Mouse (Mus musculus) intestine, embryonic 16.5 days (tissue): ENCODE data around the gene Sipa1l3. TPM values are rescaled to one million over a fixed set of nuclear protein-coding genes. Genes with fewer than 3 reads are reported as not detected.

ENCODE experiments used
- ATAC-seq: fragments of 200-750 bp; cut with Nextera tagmentation; 2 replicates; pipeline ENCODE4 v1.8.0; 2017; ENCODE audit warnings: moderate TSS enrichment, moderate library complexity
- H3K27ac ChIP-seq: fragments of 300-500 bp; sonication (generic); 2 replicates; pipeline ENCODE4 v1.5.1; 2014; ENCODE audit warnings: mild to moderate bottlenecking, low read length
- H3K27me3 ChIP-seq: fragments of 300-500 bp; sonication (generic); replicated peaks from 2 replicates; pipeline ENCODE4 v1.6.1; 2014; ENCODE audit warnings: low read length, control low read depth, mixed read lengths; ENCODE audit not compliant: control insufficient read depth, insufficient read depth
- H3K36me3 ChIP-seq: fragments of 300-500 bp; sonication (generic); 2 replicates; pipeline ENCODE4 v1.6.1; 2014; ENCODE audit warnings: low read length, control low read depth; ENCODE audit not compliant: control insufficient read depth, insufficient read depth
- H3K4me1 ChIP-seq: fragments of 300-500 bp; sonication (generic); 2 replicates; pipeline ENCODE4 v1.6.1; 2014; ENCODE audit warnings: low read length, control low read depth, mixed read lengths; ENCODE audit not compliant: control insufficient read depth, insufficient read depth
- H3K4me2 ChIP-seq: fragments of 300-500 bp; sonication (generic); 2 replicates; pipeline ENCODE4 v1.6.1; 2014; ENCODE audit warnings: low read depth, low read length, control low read depth
- H3K4me3 ChIP-seq: fragments of 300-500 bp; sonication (generic); 2 replicates; pipeline ENCODE4 v1.5.1; 2014; ENCODE audit warnings: mild to moderate bottlenecking, low read length
- H3K9ac ChIP-seq: fragments of 300-500 bp; sonication (generic); 2 replicates; pipeline ENCODE4 v1.6.1; 2014; ENCODE audit warnings: low read depth, low read length
- H3K9me3 ChIP-seq: fragments of 300-500 bp; sonication (generic); 2 replicates; pipeline ENCODE4 v1.6.1; 2016; ENCODE audit warnings: low read length, control low read depth; ENCODE audit not compliant: control insufficient read depth
- WGBS: fragments of 180-500 bp; shearing (Covaris S2); extraction: QIAGEN DNeasy Blood & Tissue Kit; methylation state at CpG from one replicate; pipeline ENCODE4 v1.1.7; 2014; 5-methylcytosine and 5-hydroxymethylcytosine counted together
- polyA plus RNA-seq: library from polyadenylated mRNA; unstranded; fragments of >200 nt; fragmentation: Nextera tagmentation; extraction: Ambion mirVana; gene quantifications from 2 replicates; pipeline ENCODE4 v1.2.1, GENCODE M21; 2015

The Sipa1l3 gene
- polyA plus RNA-seq, 1 experiment from 2014 or later: 24.1 TPM

DNA sequence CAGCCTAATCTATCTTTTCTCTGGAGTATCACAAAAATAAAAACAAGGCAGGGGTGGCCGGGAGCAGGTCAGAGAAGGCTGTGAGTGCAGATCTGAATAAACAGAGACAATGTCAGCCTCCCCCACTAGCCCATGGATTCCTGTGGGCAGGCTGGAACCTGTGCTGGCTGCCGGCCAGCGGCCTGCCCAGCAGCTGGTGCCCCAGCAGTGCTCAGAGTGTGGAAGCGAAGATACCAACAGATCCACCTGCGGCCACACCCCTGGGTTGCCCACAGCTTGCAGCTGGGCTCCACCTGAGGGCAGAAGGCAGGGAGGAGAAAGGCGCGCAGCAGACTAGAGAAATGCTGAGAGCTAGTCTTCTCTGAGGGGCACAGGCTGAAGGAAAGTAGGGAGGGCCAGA is 47.1 kb downstream of the Sipa1l3 start:
- Histone ChIP-seq H3K4me2 (no peak overlapping the region), H3K9ac (peak overlapping the region; percentile 30), H3K9me3 (no peaks in the 10 kb centered on the region), H3K36me3 (no peaks in the 10 kb centered on the region), H3K4me1 (peaks cover 45% of the 10 kb centered on the region), H3K27me3 (no peaks in the 10 kb centered on the region), H3K27ac (peak overlapping the region; percentile 89), H3K4me3 (no peak overlapping the region)
- WGBS: 32% methylated on average over 7 of the region's 7 CpGs
- ATAC-seq: peak; percentile 45

DNA sequence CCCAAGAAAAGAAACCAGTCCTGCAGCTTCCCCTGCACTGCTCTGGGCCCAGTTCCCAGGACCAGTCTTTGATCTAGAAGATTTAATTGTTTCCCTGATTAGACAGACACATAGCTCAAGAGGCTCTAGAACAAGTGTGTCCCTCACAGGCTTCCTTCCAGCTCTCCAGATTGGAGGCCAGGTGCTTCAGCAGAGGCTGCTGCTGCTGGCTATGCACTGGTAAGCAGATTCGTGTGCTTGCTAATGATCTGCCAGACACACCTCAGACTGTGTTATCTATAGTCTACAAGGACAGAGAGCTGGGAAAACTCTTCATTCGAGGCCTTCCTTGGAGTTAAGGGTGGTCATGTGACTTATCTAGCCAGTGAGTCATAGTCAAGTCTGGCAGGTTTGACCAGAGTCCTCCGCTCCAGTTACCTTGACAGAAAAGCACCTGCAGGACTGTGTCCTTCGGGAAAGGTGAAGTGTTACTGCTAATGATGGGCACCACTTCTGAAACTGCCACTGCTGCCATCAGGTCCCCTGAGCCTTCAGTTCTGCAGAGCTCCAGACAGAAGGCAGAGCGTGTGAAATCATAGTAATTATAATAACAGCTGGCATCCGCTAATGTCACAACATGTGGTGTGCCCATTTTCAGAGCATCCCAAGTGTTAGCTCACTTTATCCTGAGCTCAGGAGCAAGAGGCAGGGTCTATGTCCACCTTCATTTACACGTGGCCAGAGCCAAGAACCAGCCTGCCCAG is 48.7 kb downstream of the Sipa1l3 start:
- H3K36me3 ChIP-seq: no peaks in the 10 kb centered on the region
- H3K4me2 ChIP-seq: no peak overlapping the region
- peaks cover 52% of the 10 kb centered on the region for H3K4me1 ChIP-seq
- H3K9me3 ChIP-seq: no peaks in the 10 kb centered on the region
- H3K27me3 ChIP-seq: no peaks in the 10 kb centered on the region
- ATAC-seq: peak; percentile 93
- H3K27ac ChIP-seq: peak overlapping the region; percentile 89
- H3K4me3 ChIP-seq: no peak overlapping the region
- H3K9ac ChIP-seq: no peak overlapping the region
- 53% methylated on average over 7 of the region's 7 CpGs for WGBS

DNA sequence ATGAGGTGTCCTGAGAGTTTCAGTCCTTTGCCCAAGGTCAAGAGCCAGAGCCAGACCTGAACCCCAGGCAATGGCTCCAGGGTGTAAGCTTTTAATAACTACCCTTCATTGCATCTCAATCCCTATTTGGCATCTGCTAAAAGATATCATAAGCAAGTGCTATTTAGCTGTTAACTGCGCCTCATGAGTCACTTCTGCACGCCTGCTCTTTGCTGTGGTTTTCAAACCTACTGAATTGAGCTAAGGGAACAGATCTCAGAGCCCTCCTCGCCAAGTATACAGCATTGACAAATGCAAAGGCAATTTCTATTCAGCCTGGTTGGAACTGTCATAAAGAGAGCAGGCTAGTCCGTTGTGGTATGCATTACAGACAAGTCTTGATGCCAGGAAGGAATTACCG is 49.8 kb downstream of the Sipa1l3 start:
- H3K4me1 ChIP-seq: peaks cover 52% of the 10 kb centered on the region
- no peaks in the 10 kb centered on the region for H3K27me3 ChIP-seq
- 0 out of 2 replicates have a peak overlapping the region, but pooled peaks have one; percentile 14 for H3K9ac ChIP-seq
- H3K9me3 ChIP-seq: no peaks in the 10 kb centered on the region
- 77% methylated on average over 5 of the region's 5 CpGs for WGBS
- peak overlapping the region; percentile 89 for H3K27ac ChIP-seq
- no peak overlapping the region for H3K4me3 ChIP-seq
- H3K36me3 ChIP-seq: no peaks in the 10 kb centered on the region
- peak overlapping the region; percentile 27; the same call in 1 of the 2 replicates for H3K4me2 ChIP-seq
- ATAC-seq: no peak

DNA sequence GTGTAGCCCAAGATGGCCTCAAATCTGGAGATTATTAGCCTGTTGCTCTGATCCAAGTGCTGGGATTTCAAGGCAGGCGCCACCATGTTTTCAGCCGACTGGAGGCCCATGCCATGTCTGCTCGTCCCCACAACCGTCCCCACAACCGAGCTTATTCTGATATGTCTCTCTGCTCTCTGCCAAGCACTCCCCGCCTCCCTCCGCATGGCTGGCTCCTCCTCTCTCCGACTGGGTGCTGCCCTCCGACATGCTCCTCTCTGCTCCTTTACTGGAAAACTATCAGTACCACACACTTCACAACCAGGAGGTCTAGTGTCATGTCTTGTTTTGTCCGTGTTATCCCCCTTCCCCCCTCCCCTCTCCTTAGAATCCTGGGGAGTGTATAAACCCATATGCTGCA is 51.9 kb downstream of the Sipa1l3 start:
- no peak for ATAC-seq
- no peak overlapping the region for H3K4me3 ChIP-seq
- no peaks in the 10 kb centered on the region for H3K36me3 ChIP-seq
- H3K4me1 ChIP-seq: peaks cover 44% of the 10 kb centered on the region
- H3K27ac ChIP-seq: no peak overlapping the region
- no peak overlapping the region for H3K9ac ChIP-seq
- no peaks in the 10 kb centered on the region for H3K9me3 ChIP-seq
- 70% methylated on average over 10 of the region's 10 CpGs for WGBS
- H3K4me2 ChIP-seq: no peak overlapping the region
- no peaks in the 10 kb centered on the region for H3K27me3 ChIP-seq

DNA sequence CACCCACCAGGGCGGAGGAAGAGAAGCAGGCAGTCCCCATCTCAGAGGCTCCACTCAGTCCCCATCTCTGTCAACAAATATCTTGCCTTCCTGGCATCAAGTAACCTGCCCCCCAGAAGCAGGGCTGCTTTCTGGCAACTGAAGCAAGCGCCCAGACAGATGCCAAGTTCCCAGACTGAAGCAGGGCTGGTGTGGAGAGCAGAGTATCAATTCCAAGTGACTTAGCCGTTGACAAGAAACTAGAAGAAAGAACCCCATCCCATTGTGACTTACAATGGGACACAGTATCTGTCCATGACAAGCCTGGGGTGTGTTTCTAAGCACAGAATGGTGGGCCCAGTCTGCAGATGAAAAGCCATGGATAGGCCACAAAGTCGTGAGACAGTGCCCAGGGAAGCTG is 52.7 kb downstream of the Sipa1l3 start:
- 84% methylated on average over 4 of the region's 4 CpGs for WGBS
- Histone ChIP-seq H3K27ac (no peak overlapping the region), H3K9me3 (no peaks in the 10 kb centered on the region), H3K4me2 (no peak overlapping the region), H3K27me3 (no peaks in the 10 kb centered on the region), H3K4me1 (peaks cover 36% of the 10 kb centered on the region), H3K36me3 (no peaks in the 10 kb centered on the region), H3K9ac (no peak overlapping the region), H3K4me3 (no peak overlapping the region)
- no peak for ATAC-seq

DNA sequence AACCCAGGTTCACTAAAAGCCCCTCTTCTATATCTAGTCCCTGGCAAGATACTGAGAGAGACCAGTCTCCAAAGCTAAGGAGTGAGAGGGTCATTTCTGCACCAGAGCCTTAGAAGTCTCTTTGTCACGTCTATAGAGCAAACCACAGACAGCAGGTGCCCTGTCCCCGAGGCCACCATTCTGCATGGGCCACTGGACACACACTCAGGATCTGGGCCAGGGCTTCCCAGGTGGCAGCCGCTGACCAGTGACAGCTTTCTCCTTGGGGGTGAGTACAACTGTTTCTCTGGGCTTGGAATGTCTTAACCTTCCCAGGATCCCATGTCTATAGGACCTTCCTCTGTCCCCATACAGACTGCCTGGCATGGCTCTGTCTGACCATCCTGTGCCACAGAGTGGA is 55.6 kb downstream of the Sipa1l3 start:
- no peaks in the 10 kb centered on the region for H3K27me3 ChIP-seq
- no peak for ATAC-seq
- H3K27ac ChIP-seq: no peak overlapping the region
- no peak overlapping the region for H3K9ac ChIP-seq
- peaks cover 21% of the 10 kb centered on the region for H3K4me1 ChIP-seq
- H3K4me2 ChIP-seq: no peak overlapping the region
- H3K36me3 ChIP-seq: no peaks in the 10 kb centered on the region
- no peaks in the 10 kb centered on the region for H3K9me3 ChIP-seq
- no peak overlapping the region for H3K4me3 ChIP-seq
- 89% methylated on average over 3 of the region's 3 CpGs for WGBS

DNA sequence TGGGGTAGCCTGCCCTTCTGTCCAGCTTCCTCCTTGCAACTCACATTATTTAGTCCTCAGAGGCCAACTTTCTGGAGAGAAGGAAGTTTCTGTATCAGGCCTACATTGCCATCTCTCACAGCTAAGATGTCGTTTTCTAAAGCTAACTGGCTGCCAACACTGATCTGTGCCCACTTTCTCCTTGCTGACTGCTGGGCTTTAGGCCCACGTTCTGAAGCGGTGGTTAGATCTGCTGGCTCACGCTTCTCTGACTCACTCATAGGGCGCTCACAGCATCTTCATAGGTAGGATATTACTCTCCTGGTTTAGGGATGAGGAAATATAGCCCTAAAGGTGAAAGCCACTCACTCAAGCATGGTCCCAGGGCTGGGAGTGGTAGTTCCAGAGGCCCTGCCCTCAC is 56.3 kb downstream of the Sipa1l3 start:
- Histone ChIP-seq H3K4me2 (no peak overlapping the region), H3K4me3 (no peak overlapping the region), H3K4me1 (peaks cover 24% of the 10 kb centered on the region), H3K27me3 (no peaks in the 10 kb centered on the region), H3K36me3 (no peaks in the 10 kb centered on the region), H3K27ac (peak overlapping the region; percentile 36; the same call in 1 of the 2 replicates), H3K9ac (no peak overlapping the region), H3K9me3 (no peaks in the 10 kb centered on the region)
- no peak for ATAC-seq
- WGBS: 79% methylated on average over 5 of the region's 5 CpGs

DNA sequence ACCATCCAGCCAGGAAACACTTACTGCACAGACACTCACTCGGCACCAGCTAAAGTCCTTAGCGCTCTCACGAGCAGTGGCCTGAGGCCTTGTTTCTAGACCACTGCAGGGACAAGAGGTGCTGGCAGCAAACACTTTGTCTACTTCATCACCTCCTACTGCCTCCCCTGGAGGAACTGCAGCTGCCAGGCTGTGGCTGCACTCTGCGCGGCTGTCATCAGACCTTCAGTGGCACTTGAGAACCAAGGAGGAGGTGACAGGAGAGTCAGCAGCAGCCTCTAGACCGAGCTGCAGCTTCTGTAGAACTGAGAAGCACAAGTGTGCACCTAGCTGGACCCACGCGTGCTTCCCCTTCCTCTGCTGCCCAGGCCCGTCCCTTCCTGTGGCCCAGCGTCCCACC is 56.9 kb downstream of the Sipa1l3 start:
- Histone ChIP-seq H3K4me3 (no peak overlapping the region), H3K9me3 (no peaks in the 10 kb centered on the region), H3K36me3 (no peaks in the 10 kb centered on the region), H3K4me1 (peaks cover 24% of the 10 kb centered on the region), H3K4me2 (no peak overlapping the region), H3K9ac (no peak overlapping the region), H3K27ac (no peak overlapping the region), H3K27me3 (no peaks in the 10 kb centered on the region)
- 76% methylated on average over 10 of the region's 10 CpGs for WGBS
- ATAC-seq: no peak

DNA sequence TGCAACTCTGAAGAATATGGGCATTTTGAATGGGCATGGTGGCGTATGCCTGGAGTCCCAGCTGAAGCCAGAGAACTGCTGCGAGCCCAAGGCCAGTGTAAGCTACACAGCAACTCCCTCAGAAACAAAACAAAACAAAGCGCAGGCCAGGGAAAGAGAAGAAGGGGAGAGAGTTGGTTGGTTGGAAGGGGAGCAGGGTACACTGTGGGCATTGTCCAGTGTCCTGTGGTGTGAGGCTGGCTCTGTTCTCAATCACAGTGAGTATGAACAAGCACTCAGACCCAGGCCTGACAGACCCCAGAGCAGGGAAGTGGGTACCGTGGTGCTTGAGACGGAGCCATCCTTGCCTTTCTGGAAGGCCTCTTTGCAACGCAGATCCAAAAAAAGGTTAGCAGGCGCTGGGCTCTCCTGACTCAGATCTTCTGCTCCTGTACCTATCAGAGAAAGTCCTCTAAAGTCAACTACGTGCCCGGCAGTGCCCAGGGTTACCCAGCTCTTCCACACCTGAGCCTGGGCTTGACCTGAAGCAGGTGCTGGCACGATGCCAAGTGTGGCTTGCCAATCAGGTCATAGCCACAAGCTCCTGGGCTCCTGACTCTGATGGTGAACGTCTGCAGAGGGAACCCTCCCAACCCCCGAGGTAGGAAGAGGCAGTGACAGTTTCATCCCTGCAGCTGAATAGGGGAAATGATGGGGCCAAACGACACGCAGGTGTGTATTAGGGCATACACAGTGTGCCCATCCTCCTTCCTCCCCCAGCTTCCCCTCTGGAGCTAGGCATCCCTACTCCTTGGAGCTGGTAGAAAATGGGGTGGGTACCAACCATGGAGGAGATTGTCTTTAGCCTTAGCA is 59.3 kb downstream of the Sipa1l3 start:
- ATAC-seq: no peak
- no peaks in the 10 kb centered on the region for H3K27me3 ChIP-seq
- no peak overlapping the region for H3K4me2 ChIP-seq
- no peaks in the 10 kb centered on the region for H3K36me3 ChIP-seq
- WGBS: 81% methylated on average over 14 of the region's 14 CpGs
- no peak overlapping the region for H3K4me3 ChIP-seq
- peaks cover 18% of the 10 kb centered on the region for H3K4me1 ChIP-seq
- H3K9me3 ChIP-seq: no peaks in the 10 kb centered on the region
- H3K9ac ChIP-seq: no peak overlapping the region
- no peak overlapping the region for H3K27ac ChIP-seq
